Mouse (Mus musculus) T-helper 17 cell (primary cell): ENCODE measurements around the gene 4933428G20Rik.

ENCODE experiments used
- in situ Hi-C, 2 experiments: fragments of 300-600 bp; cut with MboI, MseI; formaldehyde crosslinking; loops; 1 replicate in 1 of 2; 2 replicates in 1 of 2; pipeline ENCODE4 v1.15.1; 2025; ENCODE audit warnings: high pct_unique_total_duplicates in 2 of 2

4933428G20Rik gene

DNA sequence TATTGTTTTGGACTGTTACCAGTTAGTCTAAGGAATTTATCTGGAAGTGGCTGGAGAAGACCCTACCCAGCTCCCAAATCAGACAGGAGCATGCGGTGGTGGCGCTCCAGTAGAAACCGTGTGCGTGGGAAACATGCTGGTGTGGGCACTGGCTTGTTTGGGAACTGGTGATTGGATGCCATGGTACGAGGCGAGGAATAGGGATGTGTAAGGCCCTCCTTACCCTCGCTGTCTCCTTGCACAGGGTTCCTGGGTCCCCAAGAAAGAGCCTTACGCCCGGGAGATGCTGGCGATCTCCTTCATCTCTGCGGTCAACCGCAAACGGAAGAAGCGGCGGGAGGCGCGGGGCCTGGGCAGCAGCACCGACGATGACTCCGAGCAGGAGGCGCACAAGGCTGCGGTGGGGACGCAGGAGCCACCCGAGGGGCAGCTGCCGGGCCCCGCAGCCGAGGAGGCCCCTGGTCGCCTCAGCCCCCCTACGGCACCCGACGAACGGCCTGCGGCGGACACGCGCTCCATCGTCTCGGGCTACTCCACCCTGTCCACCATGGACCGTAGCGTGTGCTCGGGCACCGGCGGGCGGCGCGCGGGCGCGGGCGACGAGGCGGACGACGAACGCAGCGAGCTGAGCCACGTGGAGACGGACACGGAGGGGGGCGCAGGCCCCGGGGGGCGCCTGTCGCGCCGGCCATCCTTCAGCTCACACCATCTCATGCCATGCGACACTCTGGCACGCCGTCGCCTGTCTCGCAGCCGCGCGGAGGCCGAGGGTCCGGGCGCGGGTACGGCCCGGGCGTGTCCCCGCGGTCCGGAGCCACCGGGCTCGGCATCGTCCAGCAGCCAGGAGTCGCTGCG is at the start of gene 4933428G20Rik:
Gene 4933428G20Rik (minus strand): TSS at position 476 of the 855 bp plus-strand sequence.
- in situ Hi-C loops, result loop anchor here in 1 of 2 experiments (5.0 kb wide), 1 partner anchor 77 kb away; the partner anchor contains the start of gene Srcin1

DNA sequence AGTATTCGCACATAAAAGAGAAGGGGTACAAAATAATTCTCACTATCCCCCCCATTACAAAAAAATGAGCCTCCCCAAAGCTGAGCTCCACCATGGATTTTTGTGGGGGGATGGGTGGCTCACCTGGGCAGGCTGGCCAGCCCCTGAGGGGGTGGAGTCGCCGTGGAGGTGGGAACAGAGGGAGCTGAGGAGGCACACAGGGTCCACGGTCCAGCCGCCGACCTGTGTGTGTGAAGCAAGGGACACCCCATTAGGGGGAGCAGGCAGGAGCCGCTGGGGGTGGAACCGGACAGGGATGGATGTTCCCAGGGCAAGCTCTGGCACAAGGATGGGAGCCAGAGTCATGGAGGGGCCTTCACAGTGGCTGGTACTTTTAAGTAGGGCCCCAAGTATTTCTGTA is 48.6 kb upstream of the 4933428G20Rik start:
- in situ Hi-C loops, result no loop called here

DNA sequence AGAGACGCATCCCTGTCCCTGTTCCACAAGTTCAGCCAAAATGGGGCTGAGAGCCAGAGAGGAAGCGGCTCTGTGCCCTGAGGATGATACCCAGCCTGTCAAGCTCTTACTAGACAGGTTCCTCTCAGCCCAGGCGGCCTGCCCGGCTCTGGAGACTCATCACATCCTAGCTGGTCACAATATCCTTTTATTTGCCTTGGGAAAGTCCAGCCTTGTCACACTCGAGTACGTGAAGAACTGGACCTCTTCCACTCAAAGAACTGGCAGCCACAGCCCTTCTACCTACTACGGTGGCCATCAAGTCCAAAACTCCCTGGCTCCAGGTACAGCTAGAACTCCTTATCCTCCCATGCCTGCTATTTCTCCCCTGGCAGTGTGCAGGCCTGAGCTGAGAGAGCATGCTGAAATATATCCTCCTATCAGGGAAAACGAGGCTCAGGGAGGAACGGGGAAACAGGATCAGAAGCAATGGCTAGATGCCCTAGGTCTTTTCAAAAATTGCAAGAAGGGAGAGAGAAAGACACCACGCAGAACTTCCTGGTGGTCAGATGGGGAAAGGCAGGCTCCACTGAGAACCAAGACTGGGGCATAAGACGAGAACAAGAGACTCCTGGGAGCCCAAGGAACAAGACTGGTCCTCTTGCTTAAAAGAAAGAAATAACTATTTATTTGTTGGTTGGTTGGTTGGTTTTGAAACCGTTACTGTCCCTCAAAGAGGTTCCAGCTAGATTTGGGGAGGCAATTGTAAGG is 48.0 kb upstream of the 4933428G20Rik start:
- in situ Hi-C loops, result no loop called here

DNA sequence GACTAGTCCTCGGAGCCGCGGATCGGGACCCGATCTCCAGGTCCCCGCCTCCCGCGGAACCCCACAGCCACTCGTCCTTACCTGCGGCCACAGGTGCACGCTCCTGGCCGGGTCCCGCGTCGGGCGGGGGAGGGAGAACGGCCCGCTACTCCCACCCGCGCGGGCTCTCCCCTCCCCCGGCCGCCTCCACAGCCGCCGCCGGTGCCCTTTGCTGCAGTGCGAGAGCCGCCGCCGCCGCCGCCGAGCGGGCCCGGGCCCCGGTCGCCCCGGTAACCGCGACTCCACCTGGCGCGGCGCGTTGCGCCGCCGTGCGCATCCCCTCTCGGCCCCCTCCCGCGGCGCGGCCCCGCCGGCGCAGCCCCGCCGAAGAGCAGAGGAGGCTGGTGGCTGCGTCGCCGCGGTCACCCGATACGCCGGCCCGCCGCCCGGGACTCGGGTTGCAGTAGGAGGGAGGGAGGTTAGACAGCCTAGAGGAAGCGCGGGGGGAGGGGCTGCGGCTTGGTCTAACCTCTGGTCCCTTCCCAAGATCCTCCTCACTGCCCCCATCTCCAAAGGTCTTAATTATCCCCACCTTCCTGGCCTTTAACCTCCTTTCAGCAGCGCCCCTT is 46.8 kb upstream of the 4933428G20Rik start:
- in situ Hi-C loops, result no loop called here

GRCm38 (mm10) chr11:97545808-97546560 is 45.8 kb upstream of the 4933428G20Rik start:
- in situ Hi-C loops, result no loop called here

DNA sequence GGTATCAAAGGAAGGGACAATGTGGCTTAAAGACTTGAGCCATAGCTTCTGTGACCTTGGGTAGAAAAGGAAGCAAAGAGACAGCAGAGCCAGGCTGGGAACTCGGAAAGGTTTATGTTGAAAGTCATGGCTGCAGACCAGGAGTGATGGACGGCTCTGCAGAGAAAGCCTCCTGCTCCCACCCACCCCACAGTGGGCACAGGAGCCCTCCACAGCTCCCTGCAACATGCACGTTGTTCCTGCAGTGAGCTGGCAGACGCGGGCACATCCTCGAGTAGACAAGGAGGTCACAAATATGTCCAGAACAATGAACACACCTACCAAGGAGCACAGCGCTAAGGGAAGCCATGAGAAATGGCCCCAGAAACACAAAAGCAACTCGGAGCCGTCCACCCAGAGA is 43.7 kb upstream of the 4933428G20Rik start:
- in situ Hi-C loops, result no loop called here

GRCm38 (mm10) chr11:97543181-97543733 is 43.1 kb upstream of the 4933428G20Rik start:
- in situ Hi-C loops, result no loop called here

DNA sequence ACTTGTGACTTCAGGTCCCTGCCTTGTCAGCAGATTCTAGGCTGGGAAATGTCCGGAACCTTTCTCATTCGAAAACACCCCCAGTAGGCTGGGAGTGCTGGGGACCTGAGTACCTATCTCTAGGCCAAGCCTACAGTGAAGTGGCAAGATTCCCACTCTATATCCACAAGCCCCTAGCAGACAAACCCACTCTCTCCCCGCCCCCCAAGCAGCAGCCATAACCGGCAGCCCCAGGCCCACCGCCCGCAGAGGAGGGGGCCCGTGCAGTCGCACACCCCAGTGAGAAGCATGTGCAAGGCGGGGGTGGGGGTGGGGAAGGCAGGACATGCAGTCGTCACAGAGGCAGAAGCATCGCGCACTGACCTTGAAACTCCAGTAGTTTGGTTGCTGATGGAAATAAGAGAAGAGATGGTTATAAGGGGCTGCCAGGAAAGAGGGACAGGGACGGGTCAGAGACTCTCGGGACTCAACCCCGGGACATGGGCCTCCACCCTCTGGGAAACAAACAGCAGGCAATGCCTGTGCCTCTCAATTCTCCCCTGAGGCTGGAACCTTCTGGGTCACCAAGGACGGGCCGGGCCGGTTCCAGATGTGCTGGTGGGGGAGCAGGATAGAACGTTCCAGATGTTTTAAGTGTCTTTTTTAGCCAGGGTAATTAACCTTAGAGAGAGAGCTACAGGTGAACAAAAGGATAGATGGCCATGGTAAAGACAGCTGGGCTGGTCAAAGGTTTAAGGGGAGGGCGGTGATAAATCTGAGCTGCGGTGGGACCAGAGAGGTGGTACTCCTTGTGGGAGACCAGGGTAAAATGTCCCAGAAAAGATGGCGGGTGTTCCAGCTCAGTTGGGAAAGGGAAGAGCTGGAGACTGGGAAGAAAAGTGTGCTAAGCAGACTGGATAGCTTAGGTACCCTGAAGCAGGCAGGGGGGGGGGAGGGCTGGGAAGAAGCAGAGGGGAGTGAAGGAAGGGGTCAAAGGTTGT is 42.3 kb upstream of the 4933428G20Rik start:
- in situ Hi-C loops, result no loop called here

DNA sequence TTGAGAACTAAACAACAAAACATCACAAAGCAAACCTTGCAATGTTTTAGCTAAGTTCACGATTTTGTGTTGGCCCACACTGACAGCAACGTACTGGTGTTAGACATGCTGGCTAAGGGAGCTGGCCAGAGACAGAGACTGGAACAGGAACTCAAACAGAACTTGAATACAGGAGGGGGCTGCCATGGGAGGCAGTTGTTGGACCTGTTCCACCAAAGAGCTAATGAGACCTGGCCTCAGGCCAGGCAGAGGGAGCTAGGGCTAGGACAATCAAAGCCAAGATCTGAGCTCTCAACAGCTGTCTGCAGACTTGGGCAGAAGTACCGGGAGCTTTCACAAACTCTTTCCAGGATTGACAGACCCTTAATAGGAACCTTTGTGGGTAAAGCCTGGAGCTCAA is 40.5 kb upstream of the 4933428G20Rik start:
- in situ Hi-C loops, result no loop called here

GRCm38 (mm10) chr11:97540136-97540535 is 40.0 kb upstream of the 4933428G20Rik start:
- in situ Hi-C loops, result no loop called here

DNA sequence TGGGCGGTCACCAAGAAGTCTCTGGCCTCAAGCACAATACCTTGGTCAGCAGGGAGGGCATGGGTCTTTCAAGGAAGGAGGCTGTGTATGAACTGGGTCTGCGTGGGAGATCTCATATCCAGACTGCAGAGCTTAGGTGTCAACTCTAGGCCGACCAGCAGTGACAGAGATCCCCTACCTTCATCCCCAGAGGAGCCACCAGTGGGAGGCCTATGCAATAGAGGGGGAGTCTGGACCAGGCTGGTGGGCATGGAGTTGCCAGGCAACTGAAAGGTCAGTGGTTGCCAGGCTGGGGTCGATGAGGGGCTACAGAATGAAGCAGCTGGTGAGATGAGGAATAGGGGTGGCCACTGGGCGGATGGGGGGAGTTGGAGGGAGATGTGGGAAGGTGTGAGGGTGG is 39.5 kb upstream of the 4933428G20Rik start:
- in situ Hi-C loops, result no loop called here

DNA sequence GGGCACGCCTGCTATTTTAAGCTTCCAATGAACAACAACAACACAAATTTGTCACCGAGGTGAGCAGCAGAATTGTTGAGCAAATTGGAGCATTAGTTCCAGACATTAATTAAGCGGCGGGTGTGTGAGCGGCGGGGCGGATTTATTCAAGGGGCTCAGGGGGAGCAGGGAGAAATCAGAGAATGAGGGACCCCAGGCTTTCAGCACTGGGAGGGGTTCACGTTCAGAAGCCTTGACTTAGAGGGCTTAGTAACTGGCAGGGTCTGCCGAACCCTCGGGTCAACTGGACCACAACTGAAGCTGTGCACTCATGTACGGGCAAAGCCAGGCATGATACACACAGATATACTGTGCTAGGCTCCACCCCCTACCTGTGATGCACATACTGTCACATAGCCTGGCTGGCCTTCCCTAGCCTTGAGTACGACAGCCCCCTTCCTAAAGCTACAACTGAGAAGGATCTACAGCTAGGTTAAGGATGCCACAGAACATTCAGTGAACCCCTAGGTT is 37.5 kb upstream of the 4933428G20Rik start:
- in situ Hi-C loops, result no loop called here

- in situ Hi-C loops, result no loop called here
These were observed 36.9 kb upstream of the 4933428G20Rik start for GRCm38 (mm10) chr11:97536835-97537579.

DNA sequence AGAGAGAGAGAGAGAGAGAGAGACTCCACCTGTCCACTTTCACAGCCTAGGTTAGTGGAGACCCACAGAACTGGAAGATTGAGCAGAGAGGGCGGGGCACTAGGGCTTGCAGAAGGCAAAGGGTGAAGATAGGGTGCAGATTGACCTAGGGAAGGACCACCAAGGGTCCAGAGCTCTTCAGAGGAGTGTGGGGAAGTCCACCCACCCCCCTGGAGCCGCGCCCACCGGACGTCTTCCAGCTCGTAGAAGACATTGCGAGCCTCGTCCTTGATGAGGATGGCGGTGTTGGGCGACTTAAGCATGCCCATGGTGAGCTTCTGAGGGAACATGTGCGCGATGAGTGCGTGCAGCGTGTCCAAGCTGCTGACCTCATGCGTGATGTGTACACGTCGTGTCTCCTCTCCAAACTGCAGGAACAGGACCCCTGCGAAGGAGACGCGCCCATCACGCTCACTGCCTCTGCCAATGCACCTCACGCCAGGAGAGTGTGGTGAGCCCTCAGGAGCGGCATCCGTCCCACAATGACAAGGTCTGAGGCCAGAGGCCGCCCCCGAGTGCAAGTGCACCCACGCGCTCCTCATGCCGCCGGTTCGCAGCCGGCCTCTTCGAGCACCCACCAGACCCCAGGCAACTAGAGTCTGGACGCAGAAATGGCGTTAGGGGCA is 36.1 kb upstream of the 4933428G20Rik start:
- in situ Hi-C loops, result no loop called here

GRCm38 (mm10) chr11:97535660-97536059 is 35.5 kb upstream of the 4933428G20Rik start:
- in situ Hi-C loops, result no loop called here

DNA sequence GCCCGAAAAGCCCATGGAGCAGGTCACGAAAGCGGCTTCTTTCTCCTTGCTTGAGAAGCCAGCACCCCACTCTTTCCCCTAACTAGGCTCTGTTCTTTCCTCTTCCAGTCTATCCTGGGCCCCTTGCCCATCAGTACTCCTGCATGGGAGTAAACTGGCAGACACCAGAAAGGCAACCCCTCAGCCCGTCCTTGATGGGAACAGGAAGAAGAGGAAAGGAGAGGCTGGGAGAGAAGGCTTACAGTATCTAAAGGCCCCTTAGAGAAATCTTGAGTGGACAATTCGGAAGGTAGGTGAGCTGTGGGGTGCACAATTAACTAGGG is 35.1 kb upstream of the 4933428G20Rik start:
- in situ Hi-C loops, result no loop called here

GRCm38 (mm10) chr11:97534442-97535307 is 34.5 kb upstream of the 4933428G20Rik start:
- in situ Hi-C loops, result loop anchor here in 1 of 2 experiments (5.0 kb wide), 1 partner anchor 93 kb away; the partner anchor contains the start of gene Epop
